Mouse (Mus musculus) G1E (cell line): Measurements from ENCODE around the gene Pard3.

ENCODE experiments used
- CTCF ChIP-seq: IDR thresholded peaks from 2 replicates; pipeline ENCODE4 v1.5.1; 2012; ENCODE audit warnings: low read depth, low read length, inconsistent platforms, mixed read lengths
- POLR2AphosphoS5 ChIP-seq: IDR thresholded peaks from 2 replicates; pipeline ENCODE4 v1.6.1; 2012; ENCODE audit warnings: low read depth, low read length, inconsistent platforms; ENCODE audit not compliant: insufficient replicate concordance

DNA sequence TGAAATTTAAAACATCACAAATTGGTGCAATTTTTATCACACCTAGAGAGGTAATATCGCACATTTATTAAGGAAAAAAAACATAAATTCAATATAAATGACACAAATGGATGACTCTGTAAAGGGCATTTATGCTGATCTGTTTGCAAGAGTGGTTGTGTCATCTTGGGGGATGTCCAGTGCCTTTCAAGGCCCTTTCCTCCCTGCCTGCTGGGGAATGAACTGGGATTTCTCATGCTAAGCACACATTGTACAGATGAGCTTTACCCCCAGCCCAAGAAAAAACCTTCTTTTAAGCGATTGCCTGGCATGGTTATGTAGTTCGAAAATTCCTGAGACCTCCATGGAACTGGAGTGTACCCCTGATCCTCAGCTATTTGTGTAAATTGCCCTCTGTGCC, 280.7 kb downstream of the Pard3 start:
- TF ChIP-seq CTCF: no peak
- no peak for TF ChIP-seq POLR2AphosphoS5
